ENCODE assay signal across 9 mouse cellular contexts in genomic region chr13:23436861-23437822, GRCm38 (mm10). TPM values are rescaled to one million over a fixed set of nuclear protein-coding genes. Genes with fewer than 3 reads are reported as not detected.
DNase-seq lines count a peak whose midpoint lies in the region; ATAC-seq and TF ChIP-seq lines count a peak whose summit lies in the region.
"Had no signal": no experiment of that assay in that cellular context is flagged by ENCODE, and none has a peak within 500 bp of the region (broad histone marks: within the 10 kb centered on the region; RNA-seq: fewer than 3 reads in every experiment).

No protein-coding gene starts in this region.

- peak overlapping the region; percentile 86 for H3K4me2 ChIP-seq in liver, embryonic 16.5 days (ENCODE audit: low read depth, low read length)
- peak overlapping the region; percentile 71 for H3K4me2 ChIP-seq in neural tube, embryonic 12.5 days (replicated peaks)

- TF ChIP-seq POLR2A in ES-Bruce4 (IDR thresholded peaks at IDR 0.05; ENCODE audit: insufficient read depth, low read length), result no peak

- no peak for TF ChIP-seq EP300 in ES-Bruce4 (IDR thresholded peaks at IDR 0.05; ENCODE audit: insufficient read depth, low read depth, low read length)

- no peaks in the 10 kb centered on the region for H3K27me3 ChIP-seq in ES-Bruce4 (ENCODE audit: control insufficient read depth, insufficient read depth, low read length, poor library complexity, severe bottlenecking)
- H3K27me3 ChIP-seq in heart, embryonic 10.5 days (ENCODE audit: insufficient read depth, poor library complexity, severe bottlenecking), result no peaks in the 10 kb centered on the region
- H3K27me3 ChIP-seq in liver, embryonic 16.5 days (ENCODE audit: control insufficient read depth, insufficient read depth, low read depth, low read length), result no peaks in the 10 kb centered on the region
- no peaks in the 10 kb centered on the region for H3K27me3 ChIP-seq in neural tube, embryonic 12.5 days (replicated peaks)

- TF ChIP-seq CTCF in ES-Bruce4 (IDR thresholded peaks at IDR 0.05; ENCODE audit: low read depth, low read length), result no peak

- H3K36me3 ChIP-seq in ES-Bruce4 (ENCODE audit: control insufficient read depth, insufficient read depth, low read length, poor library complexity, severe bottlenecking), result no peaks in the 10 kb centered on the region
- no peaks in the 10 kb centered on the region for H3K36me3 ChIP-seq in heart, embryonic 10.5 days
- H3K36me3 ChIP-seq in liver, embryonic 16.5 days (ENCODE audit: control insufficient read depth, insufficient read depth), result no peaks in the 10 kb centered on the region
- no peaks in the 10 kb centered on the region for H3K36me3 ChIP-seq in neural tube, embryonic 12.5 days

- under 1% methylated on average over 32 of the region's 32 CpGs for WGBS in heart, embryonic 10.5 days
- WGBS in liver, embryonic 16.5 days (ENCODE audit: insufficient replicate concordance), result under 1% methylated on average over 32 of the region's 32 CpGs
- under 1% methylated on average over 32 of the region's 32 CpGs for WGBS in neural tube, embryonic 12.5 days

- H3K9ac ChIP-seq in ES-Bruce4 (ENCODE audit: low read depth, poor library complexity, severe bottlenecking), result peak overlapping the region; percentile 81
- H3K9ac ChIP-seq in liver, embryonic 16.5 days (ENCODE audit: low read depth, low read length), result peak overlapping the region; percentile 57
- peak overlapping the region; percentile 54 for H3K9ac ChIP-seq in neural tube, embryonic 12.5 days

- peak; percentile 5; the same call in 1 of the 2 replicates for ATAC-seq in common myeloid progenitor, adult 5-6 weeks (replicated peaks; ENCODE audit: low read depth, poor library complexity, severe bottlenecking)
- ATAC-seq in liver, embryonic 16.5 days (ENCODE audit: low read depth), result peak; percentile 22
- peak; percentile 26; the same call in 1 of the 2 replicates for ATAC-seq in neural tube, embryonic 12.5 days (ENCODE audit: low FRiP score, low read depth)

- DNase-seq in 3T3-L1 (ENCODE audit: low read depth, low spot score), result peak; percentile 83
- DNase-seq in heart, embryonic 10.5 days (ENCODE audit: low spot score), result no peak
- peak; percentile 80 for DNase-seq in kidney, adult 9 months
- DNase-seq in urinary bladder, postnatal 25 days (ENCODE audit: low spot score), result no peak

- no peaks in the 10 kb centered on the region for H3K9me3 ChIP-seq in ES-Bruce4 (replicated peaks; ENCODE audit: control insufficient read depth, insufficient read depth, low read length, poor library complexity, severe bottlenecking)
- H3K9me3 ChIP-seq in heart, embryonic 10.5 days, result no peaks in the 10 kb centered on the region
- no peaks in the 10 kb centered on the region for H3K9me3 ChIP-seq in liver, embryonic 16.5 days (replicated peaks; ENCODE audit: control insufficient read depth, low read length)
- H3K9me3 ChIP-seq in neural tube, embryonic 12.5 days, result no peaks in the 10 kb centered on the region

- H3K27ac ChIP-seq in ES-Bruce4 (ENCODE audit: insufficient read depth, low read length), result peak overlapping the region; percentile 35
- H3K27ac ChIP-seq in heart, embryonic 10.5 days, result peak overlapping the region; percentile 75
- H3K27ac ChIP-seq in liver, embryonic 16.5 days (ENCODE audit: low read length), result peak overlapping the region; percentile 72
- no peak overlapping the region for H3K27ac ChIP-seq in neural tube, embryonic 12.5 days

- no peaks in the 10 kb centered on the region for H3K4me1 ChIP-seq in ES-Bruce4 (ENCODE audit: control insufficient read depth, insufficient read depth, low read length)
- H3K4me1 ChIP-seq in heart, embryonic 10.5 days, result peaks cover 14% of the 10 kb centered on the region; the same call in 1 of the 2 replicates
- peaks cover 19% of the 10 kb centered on the region for H3K4me1 ChIP-seq in liver, embryonic 16.5 days (ENCODE audit: control insufficient read depth, low read depth, low read length)
- H3K4me1 ChIP-seq in neural tube, embryonic 12.5 days, result peaks cover 6% of the 10 kb centered on the region; the same call in 1 of the 2 replicates

- H3K4me3 ChIP-seq in ES-Bruce4 (ENCODE audit: low read depth, low read length), result peak overlapping the region; percentile 99
- peak overlapping the region; percentile 73 for H3K4me3 ChIP-seq in heart, embryonic 10.5 days
- H3K4me3 ChIP-seq in liver, embryonic 16.5 days (ENCODE audit: low read depth, low read length), result peak overlapping the region; percentile 65
- peak overlapping the region; percentile 51 for H3K4me3 ChIP-seq in neural tube, embryonic 12.5 days

RNA-seq across cellular contexts. Expression of gene Abt1, which starts 13.5 kb away (rescaled TPM):
- 10.0 and 10.3 TPM in 2 replicates for polyA plus RNA-seq in ES-Bruce4 (2011; ENCODE audit: insufficient read depth, insufficient read length, low read depth, missing spikeins)
- 14.7 and 15.6 TPM in 2 replicates for total RNA-seq in common myeloid progenitor, adult 5-6 weeks (2017)
- 10.1 and 13.0 TPM in 2 replicates for polyA plus RNA-seq in heart, embryonic 10.5 days (2016; fragmentation: Nextera tagmentation; extraction: Ambion mirVana)
- polyA plus RNA-seq in liver, embryonic 16.5 days (2015; fragmentation: Nextera tagmentation; extraction: Ambion mirVana), result 4.5 TPM in 2 replicates
- polyA plus RNA-seq in neural tube, embryonic 12.5 days (2016; fragmentation: Nextera tagmentation; extraction: Ambion mirVana), result 11.4 TPM in 2 replicates

RNA-seq across cellular contexts. Expression of gene Btn1a1, which starts 28.6 kb away (rescaled TPM):
- polyA plus RNA-seq in ES-Bruce4 (2011; ENCODE audit: insufficient read depth, insufficient read length, low read depth, missing spikeins), result 0.40 and 0.46 TPM in 2 replicates
- total RNA-seq in common myeloid progenitor, adult 5-6 weeks (2017), result not detected in 2 replicates
- polyA plus RNA-seq in heart, embryonic 10.5 days (2016; fragmentation: Nextera tagmentation; extraction: Ambion mirVana), result 0.04 and 0.96 TPM in 2 replicates
- 1.9 and 2.0 TPM in 2 replicates for polyA plus RNA-seq in liver, embryonic 16.5 days (2015; fragmentation: Nextera tagmentation; extraction: Ambion mirVana)
- not detected in 2 replicates for polyA plus RNA-seq in neural tube, embryonic 12.5 days (2016; fragmentation: Nextera tagmentation; extraction: Ambion mirVana)
- total RNA-seq: gastrocnemius, postnatal 4 days had no signal

RNA-seq across cellular contexts. Expression of gene Btn2a2, which starts 51.5 kb away (rescaled TPM):
- polyA plus RNA-seq in ES-Bruce4 (2011; ENCODE audit: insufficient read depth, insufficient read length, low read depth, missing spikeins), result 0.91 and 1.9 TPM in 2 replicates
- total RNA-seq in common myeloid progenitor, adult 5-6 weeks (2017), result not detected in 2 replicates
- 0.30 and 0.75 TPM in 2 replicates for polyA plus RNA-seq in heart, embryonic 10.5 days (2016; fragmentation: Nextera tagmentation; extraction: Ambion mirVana)
- not detected in 2 replicates for polyA plus RNA-seq in liver, embryonic 16.5 days (2015; fragmentation: Nextera tagmentation; extraction: Ambion mirVana)
- polyA plus RNA-seq in neural tube, embryonic 12.5 days (2016; fragmentation: Nextera tagmentation; extraction: Ambion mirVana), result 0.23 and 0.31 TPM in 2 replicates

Comparison
In these comparisons a context has a peak if more than half of its experiments do, and no peak if none do; other contexts are left out.
1. DNase-seq: peak in 3T3-L1 (single experiment) and kidney, adult 9 months (single experiment); none in heart, embryonic 10.5 days (single experiment) and urinary bladder, postnatal 25 days (single experiment).
2. Peak in every context shown above with its lines, with median percentiles within 50 percentile points of each other: H3K4me3 ChIP-seq, H3K9ac ChIP-seq and ATAC-seq.